Mouse (Mus musculus) limb, embryonic 14.5 days (tissue): ENCODE data around the gene Col17a1. TPM values are rescaled to one million over a fixed set of nuclear protein-coding genes. Genes with fewer than 3 reads are reported as not detected.

Source experiments
- ATAC-seq: fragments of 200-750 bp; cut with Nextera tagmentation; 2 replicates; pipeline ENCODE4 v1.8.0; 2017; ENCODE audit warnings: low read depth, moderate number of reproducible peaks, moderate TSS enrichment; ENCODE audit not compliant: low FRiP score
- DNase-seq: peaks from one replicate; pipeline ENCODE4 v3.0.0-alpha.2; 2015; ENCODE audit warnings: low spot score
- H3K27ac ChIP-seq: fragments of 300-500 bp; sonication (generic); replicated peaks from 2 replicates; pipeline ENCODE4 v1.5.1; 2014; ENCODE audit warnings: low read depth, mild to moderate bottlenecking, low read length, moderate library complexity, mixed read lengths
- H3K27me3 ChIP-seq: fragments of 300-500 bp; sonication (generic); 2 replicates; pipeline ENCODE4 v1.6.1; 2014; ENCODE audit warnings: low read length, mixed read lengths; ENCODE audit not compliant: control insufficient read depth, insufficient read depth
- H3K36me3 ChIP-seq: fragments of 300-500 bp; sonication (generic); 2 replicates; pipeline ENCODE4 v1.6.1; 2014; ENCODE audit warnings: mild to moderate bottlenecking, low read length, moderate library complexity, mixed read lengths; ENCODE audit not compliant: control insufficient read depth, insufficient read depth
- H3K4me1 ChIP-seq: fragments of 300-500 bp; sonication (generic); 2 replicates; pipeline ENCODE4 v1.6.1; 2014; ENCODE audit warnings: antibody characterized with exemption, low read length, mixed read lengths; ENCODE audit not compliant: control insufficient read depth, insufficient read depth
- H3K4me2 ChIP-seq: fragments of 300-500 bp; sonication (generic); replicated peaks from 2 replicates; pipeline ENCODE4 v1.6.1; 2014; ENCODE audit warnings: low read depth, mild to moderate bottlenecking, low read length, moderate library complexity; ENCODE audit not compliant: severe bottlenecking
- H3K4me3 ChIP-seq: fragments of 300-500 bp; sonication (generic); replicated peaks from 2 replicates; pipeline ENCODE4 v1.5.1; 2014; ENCODE audit warnings: low read length
- H3K9ac ChIP-seq: fragments of 300-500 bp; sonication (generic); 2 replicates; pipeline ENCODE4 v1.6.1; 2014; ENCODE audit warnings: mild to moderate bottlenecking, low read depth, low read length, moderate library complexity; ENCODE audit not compliant: severe bottlenecking
- H3K9me3 ChIP-seq: fragments of 300-500 bp; sonication (generic); 2 replicates; pipeline ENCODE4 v1.6.1; 2016; ENCODE audit warnings: low read length; ENCODE audit not compliant: control insufficient read depth
- POLR2A ChIP-seq: fragments of 200-500 bp; IDR thresholded peaks from 2 replicates; pipeline ENCODE4 v1.8.0; 2012; ENCODE audit warnings: inconsistent platforms, mild to moderate bottlenecking, moderate library complexity, borderline replicate concordance; ENCODE audit not compliant: insufficient read depth, insufficient read length; ENCODE audit errors: extremely low read depth
- WGBS: fragments of 180-500 bp; shearing (Covaris S2); extraction: QIAGEN DNeasy Blood & Tissue Kit; methylation state at CpG from one replicate; pipeline ENCODE4 v1.1.7; 2014; 5-methylcytosine and 5-hydroxymethylcytosine counted together
- polyA plus RNA-seq, 2 experiments: library from polyadenylated mRNA; depleted of rRNA in 1 of 2; stranded (reverse) in 1 of 2; unstranded in 1 of 2; fragments of >200 nt; fragmentation: Nextera tagmentation in 1 of 2; extraction: Ambion mirVana in 1 of 2; gene quantifications; 2 replicates each; pipeline versions ENCODE4 v1.2.1 to v1.2.3; 2012 to 2014

Gene Col17a1
- polyA plus RNA-seq, 2 experiments: 31.1 to 35.3 TPM

DNA sequence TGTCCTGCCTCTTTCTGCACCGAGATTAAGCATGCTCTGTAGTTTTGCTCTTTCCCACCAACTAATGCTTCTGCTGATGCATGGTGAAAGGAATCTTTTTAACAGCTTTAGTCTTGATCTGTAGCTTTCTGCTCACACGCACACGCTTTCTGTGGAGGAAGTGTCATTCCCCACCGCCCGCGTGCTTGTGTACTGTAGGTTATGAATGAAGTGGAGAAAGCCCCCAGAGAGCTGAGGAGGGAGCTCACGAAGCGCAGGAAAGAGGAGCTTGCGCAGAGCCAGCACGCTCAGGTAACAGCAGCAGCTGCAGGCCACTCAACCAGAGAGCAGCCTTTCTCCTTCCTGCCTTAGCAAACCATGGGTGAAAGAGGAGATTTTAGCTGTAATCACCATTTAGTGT, 64.4 kb downstream of the Col17a1 start:
- ATAC-seq: no peak
- Histone ChIP-seq H3K36me3 (peaks cover 40% of the 10 kb centered on the region), H3K9me3 (no peaks in the 10 kb centered on the region), H3K4me1 (no peaks in the 10 kb centered on the region), H3K27me3 (no peaks in the 10 kb centered on the region), H3K9ac (no peak overlapping the region), H3K4me2 (no peak overlapping the region), H3K27ac (no peak overlapping the region), H3K4me3 (no peak overlapping the region)
- no peak for TF ChIP-seq POLR2A
- DNase-seq: no peak
- 93% methylated on average over 10 of the region's 10 CpGs for WGBS

DNA sequence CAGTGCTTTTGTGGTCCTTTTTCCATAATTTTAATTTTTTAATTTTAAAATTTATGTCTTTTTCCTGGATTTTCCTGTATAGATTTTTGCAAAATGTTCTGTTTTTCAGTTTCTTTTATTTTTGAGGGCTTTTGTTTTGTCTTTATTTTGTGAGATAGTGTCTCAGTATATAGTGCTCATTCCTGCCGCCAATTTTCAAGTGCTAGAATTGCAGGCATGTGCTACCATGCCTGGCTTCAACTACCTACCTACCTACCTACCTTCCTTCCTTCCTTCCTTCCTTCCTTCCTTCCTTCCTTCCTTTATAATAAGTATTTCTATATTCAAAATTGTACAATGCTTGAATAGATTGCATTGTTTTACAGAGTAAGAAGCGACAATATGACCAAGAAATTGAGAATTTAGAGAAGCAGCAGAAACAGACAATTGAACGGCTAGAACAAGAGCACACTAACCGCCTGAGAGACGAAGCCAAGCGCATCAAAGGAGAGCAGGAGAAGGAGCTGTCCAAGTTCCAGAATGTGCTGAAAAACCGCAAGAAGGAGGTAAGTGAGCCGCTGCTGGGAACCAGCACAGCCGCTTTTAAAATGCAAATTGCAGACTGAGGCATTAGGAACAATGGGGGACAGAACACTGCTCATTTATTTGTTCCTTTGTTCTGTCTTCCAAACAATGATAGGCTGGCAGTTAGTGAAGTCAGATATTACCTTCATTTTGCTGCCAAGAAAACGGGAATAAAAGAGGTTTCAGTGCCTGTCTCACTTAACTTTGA, 66.8 kb downstream of the Col17a1 start:
- Histone ChIP-seq H3K9me3 (no peaks in the 10 kb centered on the region), H3K27ac (no peak overlapping the region), H3K4me3 (no peak overlapping the region), H3K9ac (no peak overlapping the region), H3K4me2 (no peak overlapping the region), H3K4me1 (no peaks in the 10 kb centered on the region), H3K36me3 (peaks cover 61% of the 10 kb centered on the region), H3K27me3 (no peaks in the 10 kb centered on the region)
- TF ChIP-seq POLR2A: no peak
- WGBS: 60% methylated on average over 10 of the region's 10 CpGs
- no peak for ATAC-seq
- DNase-seq: no peak

DNA sequence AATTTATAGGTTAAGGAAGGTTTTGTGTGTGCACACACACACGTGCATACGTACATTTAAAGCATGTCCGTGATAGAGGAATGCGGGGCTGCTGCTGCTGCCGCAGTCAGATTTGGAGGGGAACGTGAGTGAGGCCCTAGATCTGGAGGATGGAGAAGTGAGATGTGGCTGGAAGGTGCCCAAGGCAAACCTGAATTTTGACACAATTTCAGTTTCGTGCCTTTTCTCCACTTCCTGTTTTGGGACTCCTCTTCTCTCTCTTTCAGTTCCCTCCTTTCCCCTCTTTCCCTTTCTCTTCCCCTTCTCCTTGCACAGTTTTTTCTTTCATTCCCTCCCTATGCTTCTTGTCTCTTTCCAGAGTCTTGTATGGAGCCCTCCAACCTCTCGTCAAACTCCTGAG, 70.4 kb downstream of the Col17a1 start:
- H3K4me2 ChIP-seq: no peak overlapping the region
- 84% methylated on average over 8 of the region's 8 CpGs for WGBS

DNA sequence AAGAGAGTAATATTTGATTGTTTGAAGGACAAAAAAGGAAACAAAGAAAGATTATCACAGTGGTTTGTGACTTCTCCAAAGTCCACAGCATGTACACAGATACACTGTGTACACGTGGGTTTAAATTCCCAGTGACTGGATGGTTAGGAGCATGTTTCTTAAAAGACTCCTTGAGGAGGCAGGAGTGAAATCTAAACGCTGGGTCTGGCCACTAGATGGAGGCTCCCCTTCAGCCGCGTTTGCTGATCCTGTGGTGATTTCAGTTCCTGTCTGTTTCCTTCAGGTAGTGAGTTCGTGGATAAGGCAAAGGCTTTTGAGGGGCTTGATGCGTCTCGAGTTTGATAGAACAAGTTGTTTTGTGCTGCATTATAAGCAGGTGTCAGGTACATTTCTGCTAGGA, 78.5 kb downstream of the Col17a1 start:
- no peak for DNase-seq

More for the DNA sequence above, 70.4 kb downstream of the Col17a1 start:
- no peak overlapping the region for H3K9ac ChIP-seq
- H3K4me1 ChIP-seq: no peaks in the 10 kb centered on the region
- no peaks in the 10 kb centered on the region for H3K9me3 ChIP-seq
- H3K27me3 ChIP-seq: no peaks in the 10 kb centered on the region
- ATAC-seq: no peak
- no peak for DNase-seq
- no peak overlapping the region for H3K4me3 ChIP-seq
- H3K36me3 ChIP-seq: peaks cover 75% of the 10 kb centered on the region
- H3K27ac ChIP-seq: no peak overlapping the region
- no peak for TF ChIP-seq POLR2A

DNA sequence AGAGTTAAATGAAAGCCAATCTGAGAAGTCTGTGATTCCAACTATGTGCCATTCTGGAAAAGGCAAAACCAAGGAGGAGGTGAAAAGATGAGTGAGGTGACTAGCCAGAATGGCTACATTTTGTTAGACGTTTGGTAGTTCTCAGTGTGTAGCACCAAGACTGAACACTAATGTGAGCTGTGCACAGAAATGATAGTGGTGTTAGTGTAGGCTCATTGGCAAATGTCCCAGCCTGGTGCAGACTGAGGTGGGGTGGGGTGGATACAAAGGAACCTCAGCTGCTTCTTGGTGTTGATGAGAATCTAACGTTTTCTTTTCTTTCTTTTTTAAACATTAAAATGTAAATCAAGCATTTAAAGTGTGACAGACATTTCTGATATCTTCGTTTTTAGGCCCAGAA, 83.4 kb downstream of the Col17a1 start:
- no peak for TF ChIP-seq POLR2A
- no peak overlapping the region for H3K9ac ChIP-seq
- no peak overlapping the region for H3K27ac ChIP-seq
- ATAC-seq (no peak), DNase-seq (no peak)
- H3K4me3 ChIP-seq: no peak overlapping the region
- WGBS: 72% methylated on average over 3 of the region's 3 CpGs
- H3K27me3 ChIP-seq: no peaks in the 10 kb centered on the region
- H3K4me1 ChIP-seq: no peaks in the 10 kb centered on the region
- H3K36me3 ChIP-seq: peaks cover 6% of the 10 kb centered on the region
- H3K4me2 ChIP-seq: no peak overlapping the region
- H3K9me3 ChIP-seq: no peaks in the 10 kb centered on the region

More for the DNA sequence above, 78.5 kb downstream of the Col17a1 start:
- H3K27ac ChIP-seq: no peak overlapping the region
- peaks cover 40% of the 10 kb centered on the region for H3K36me3 ChIP-seq
- H3K9me3 ChIP-seq: no peaks in the 10 kb centered on the region
- no peak for TF ChIP-seq POLR2A
- WGBS: 59% methylated on average over 7 of the region's 7 CpGs
- no peak overlapping the region for H3K4me2 ChIP-seq
- no peaks in the 10 kb centered on the region for H3K27me3 ChIP-seq
- no peak overlapping the region for H3K9ac ChIP-seq
- no peak for ATAC-seq
- no peaks in the 10 kb centered on the region for H3K4me1 ChIP-seq
- no peak overlapping the region for H3K4me3 ChIP-seq

Other genes starting within 250 kb of the Col17a1 start
- gene Sh3pxd2a, start 227.7 kb downstream of the Col17a1 start, polyA plus RNA-seq (2012; rRNA removed): 61.7 and 66.8 TPM in 2 replicates
- 17.1 and 19.8 TPM in 2 replicates for gene Sh3pxd2a, start 227.7 kb downstream of the Col17a1 start, polyA plus RNA-seq (2014; fragmentation: Nextera tagmentation; extraction: Ambion mirVana)
- 37.6 and 39.1 TPM in 2 replicates for gene Stn1, start 154.6 kb downstream of the Col17a1 start, polyA plus RNA-seq (2012; rRNA removed)
- 53.6 and 56.3 TPM in 2 replicates for gene Stn1, start 154.6 kb downstream of the Col17a1 start, polyA plus RNA-seq (2014; fragmentation: Nextera tagmentation; extraction: Ambion mirVana)
- 27.6 and 40.0 TPM in 2 replicates for gene Slk, start 112.4 kb downstream of the Col17a1 start, polyA plus RNA-seq (2012; rRNA removed)
- gene Slk, start 112.4 kb downstream of the Col17a1 start, polyA plus RNA-seq (2014; fragmentation: Nextera tagmentation; extraction: Ambion mirVana): 19.2 and 22.0 TPM in 2 replicates
- 163 and 176 TPM in 2 replicates for gene Sfr1, start 39.6 kb upstream of the Col17a1 start, polyA plus RNA-seq (2012; rRNA removed)
- 306 and 319 TPM in 2 replicates for gene Sfr1, start 39.6 kb upstream of the Col17a1 start, polyA plus RNA-seq (2014; fragmentation: Nextera tagmentation; extraction: Ambion mirVana)
- 71.3 and 79.9 TPM in 2 replicates for gene Gsto1, start 162.9 kb upstream of the Col17a1 start, polyA plus RNA-seq (2012; rRNA removed)
- gene Gsto1, start 162.9 kb upstream of the Col17a1 start, polyA plus RNA-seq (2014; fragmentation: Nextera tagmentation; extraction: Ambion mirVana): 132 and 134 TPM in 2 replicates
- 1.2 and 1.6 TPM in 2 replicates for gene Gsto2, start 173.4 kb upstream of the Col17a1 start, polyA plus RNA-seq (2012; rRNA removed)
- gene Gsto2, start 173.4 kb upstream of the Col17a1 start, polyA plus RNA-seq (2014; fragmentation: Nextera tagmentation; extraction: Ambion mirVana): 0.87 and 1.4 TPM in 2 replicates
- gene Cfap43, start 227.2 kb upstream of the Col17a1 start, polyA plus RNA-seq (2012; rRNA removed): 0.05 and 0.08 TPM in 2 replicates
- gene Cfap43, start 227.2 kb upstream of the Col17a1 start, polyA plus RNA-seq (2014; fragmentation: Nextera tagmentation; extraction: Ambion mirVana): 0.11 TPM in 2 replicates
- gene Itprip, start 227.2 kb upstream of the Col17a1 start, polyA plus RNA-seq (2012; rRNA removed): 14.4 and 16.5 TPM in 2 replicates
- 17.1 and 18.4 TPM in 2 replicates for gene Itprip, start 227.2 kb upstream of the Col17a1 start, polyA plus RNA-seq (2014; fragmentation: Nextera tagmentation; extraction: Ambion mirVana)
- 0.05 TPM in 1 of 2 replicates, not detected in the other for gene Cfap58, start 245.6 kb upstream of the Col17a1 start, polyA plus RNA-seq (2012; rRNA removed)
- 0.07 TPM in 1 of 2 replicates, not detected in the other for gene Cfap58, start 245.6 kb upstream of the Col17a1 start, polyA plus RNA-seq (2014; fragmentation: Nextera tagmentation; extraction: Ambion mirVana)